Mouse (Mus musculus): ENCODE results near the gene Adk.
A peak's percentile ranks its signal among the peaks of the same experiment; 100 is the strongest.

DNA sequence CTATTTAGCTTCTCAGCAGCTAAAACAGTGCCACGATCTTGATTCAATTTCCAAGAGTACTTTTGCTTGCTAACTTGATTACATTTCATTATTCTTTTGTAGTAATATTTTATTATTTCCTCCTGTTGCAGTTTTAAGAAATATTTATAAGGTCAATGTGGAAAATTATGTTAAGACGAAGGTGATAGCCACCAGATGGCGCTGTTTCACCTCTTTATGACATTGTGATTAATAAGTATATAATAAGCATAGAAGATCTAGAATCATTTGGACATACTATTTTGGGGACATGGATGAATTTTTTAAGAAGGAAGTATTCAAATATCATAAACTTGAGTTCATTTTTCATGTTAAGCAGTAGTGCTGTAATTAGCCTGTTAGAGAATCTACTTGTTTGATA, 68.1 kb downstream of the Adk start:
- TF ChIP-seq CTCF (IDR thresholded peaks at IDR 0.05; ENCODE audit: insufficient read depth, low read length) (peak; percentile 35; the same call in 1 of the 2 replicates), POLR2A (IDR thresholded peaks at IDR 0.05; ENCODE audit: borderline replicate concordance, extremely low read depth, low read depth, low read length) (no peak)

Measured in lung, adult 2 months (tissue).